Mouse (Mus musculus) megakaryocyte, embryonic 14.5 days (primary cell): ENCODE measurements around the gene Phactr3. TPM values are rescaled to one million over a fixed set of nuclear protein-coding genes. Genes with fewer than 3 reads are reported as not detected.
A peak's percentile ranks its signal among the peaks of the same experiment; 100 is the strongest.

Source experiments
- H3K27me3 ChIP-seq: replicated peaks from 2 replicates; pipeline ENCODE3; 2012; ENCODE audit warnings: inconsistent platforms
- H3K36me3 ChIP-seq: replicated peaks from 2 replicates; pipeline ENCODE3; 2012; ENCODE audit warnings: low read length, inconsistent platforms, mixed read lengths
- H3K4me1 ChIP-seq: 2 replicates; pipeline ENCODE4 v1.6.1; 2012; ENCODE audit warnings: inconsistent platforms
- H3K4me3 ChIP-seq: replicated peaks from 2 replicates; pipeline ENCODE3; 2012; ENCODE audit warnings: moderate library complexity, mild to moderate bottlenecking, inconsistent platforms
- H3K9me3 ChIP-seq: 2 replicates; pipeline ENCODE4 v1.6.1; 2012; ENCODE audit warnings: inconsistent platforms
- FLI1 ChIP-seq: IDR thresholded peaks from 2 replicates; pipeline ENCODE4 v1.6.1; 2012; ENCODE audit warnings: low read length, inconsistent platforms, mixed read lengths
- GATA1 ChIP-seq: IDR thresholded peaks from 3 replicates; pipeline ENCODE4 v1.6.1; 2012; ENCODE audit warnings: mixed read lengths, low read length, inconsistent platforms, borderline replicate concordance
- polyA plus RNA-seq: library from polyadenylated mRNA; stranded (reverse); fragments of >175 nt; gene quantifications from 2 replicates; pipeline ENCODE4 v1.2.3, GENCODE M21; 2012; ENCODE audit warnings: low replicate concordance; ENCODE audit not compliant: insufficient read depth

Phactr3 gene
- polyA plus RNA-seq, 1 experiment: 1.2 TPM

DNA sequence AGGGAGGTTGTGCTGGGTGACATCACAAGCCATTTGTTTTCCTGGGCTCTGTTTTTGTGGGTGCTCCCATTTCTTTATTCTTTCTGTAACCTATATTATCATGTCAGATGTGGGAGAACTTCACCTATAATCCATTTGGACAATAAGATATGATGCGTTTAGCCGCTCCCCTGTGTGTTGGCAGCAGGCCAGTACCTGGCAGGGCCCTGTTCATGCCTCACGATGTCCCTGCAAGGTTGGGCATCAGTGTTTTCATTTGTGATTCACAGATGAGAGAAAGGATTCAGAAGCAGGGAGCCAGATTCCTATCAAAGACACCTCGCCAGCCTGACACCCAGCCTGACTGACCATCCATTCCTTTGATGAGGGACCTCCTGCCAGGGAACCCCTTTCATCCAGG lies 99.7 kb downstream of the Phactr3 start:
- Histone ChIP-seq H3K4me1 (peaks cover 56% of the 10 kb centered on the region), H3K9me3 (no peaks in the 10 kb centered on the region), H3K36me3 (no peaks in the 10 kb centered on the region), H3K27me3 (no peaks in the 10 kb centered on the region), H3K4me3 (no peak overlapping the region)
- TF ChIP-seq GATA1: no peak
- TF ChIP-seq FLI1: no peak

DNA sequence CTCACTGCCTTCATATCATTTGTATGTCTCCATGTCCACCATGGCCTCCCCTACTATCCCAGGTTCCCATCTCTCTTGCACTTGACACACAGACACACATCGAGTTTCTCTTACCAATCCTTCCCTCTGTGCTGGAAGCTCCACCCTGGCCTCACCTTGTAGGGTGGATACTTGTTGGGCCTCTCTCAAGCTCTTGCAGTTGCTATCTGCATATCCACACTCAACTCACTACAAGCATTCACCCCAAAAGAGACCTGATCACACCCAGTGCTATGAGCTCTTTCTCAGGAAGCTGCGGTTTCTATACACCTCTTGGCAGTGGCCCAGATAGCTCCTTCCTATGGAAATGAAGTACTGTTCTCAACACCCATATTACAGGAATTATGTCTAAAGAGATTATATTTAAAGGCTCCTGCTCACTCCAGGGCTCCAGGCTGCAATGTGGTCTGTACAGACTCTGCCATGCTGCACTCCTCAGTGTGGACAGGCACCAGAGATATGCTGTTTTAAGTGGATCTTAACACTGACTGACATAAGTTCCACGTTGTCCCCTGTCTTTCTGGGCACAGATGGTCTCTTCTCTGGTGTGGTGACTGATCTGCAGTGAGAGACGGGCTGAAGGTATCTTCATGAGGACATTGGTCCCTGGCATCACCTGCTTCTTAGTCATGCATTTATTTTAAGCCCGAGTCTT lies 100.8 kb downstream of the Phactr3 start:
- no peak for TF ChIP-seq GATA1
- TF ChIP-seq FLI1: no peak
- Histone ChIP-seq H3K4me1 (peaks cover 48% of the 10 kb centered on the region), H3K4me3 (no peak overlapping the region), H3K27me3 (peaks cover under 1% of the 10 kb centered on the region), H3K36me3 (no peaks in the 10 kb centered on the region), H3K9me3 (no peaks in the 10 kb centered on the region)

DNA sequence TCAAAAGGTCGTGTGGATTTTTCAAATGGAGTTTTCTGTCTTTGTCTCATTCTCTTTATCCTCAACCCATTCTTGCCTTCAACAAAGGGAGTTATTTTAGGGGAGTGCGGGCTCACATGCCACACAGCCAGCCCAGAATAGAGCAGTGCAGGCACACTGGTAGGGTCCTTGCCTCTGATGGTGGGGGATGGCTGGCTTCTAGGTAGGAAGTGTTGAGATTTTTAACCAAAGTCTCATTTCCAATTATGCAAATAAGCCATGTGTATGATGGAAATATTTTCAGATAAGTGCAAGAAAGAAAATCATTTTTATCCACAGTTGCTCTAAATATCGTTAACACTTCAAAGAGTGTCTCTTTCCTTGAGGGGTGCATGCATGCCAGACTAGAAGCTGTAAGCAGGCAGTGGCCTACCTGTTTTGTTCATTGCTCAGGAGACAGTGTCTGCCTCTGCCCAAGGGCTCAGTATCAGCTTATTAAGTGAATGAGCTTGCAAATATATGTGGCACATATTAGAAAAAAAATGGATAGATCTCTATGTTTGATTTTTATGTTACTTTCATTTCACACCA lies 101.5 kb downstream of the Phactr3 start:
- Histone ChIP-seq H3K36me3 (no peaks in the 10 kb centered on the region), H3K4me1 (peaks cover 48% of the 10 kb centered on the region), H3K4me3 (no peak overlapping the region), H3K27me3 (peaks cover 6% of the 10 kb centered on the region), H3K9me3 (no peaks in the 10 kb centered on the region)
- TF ChIP-seq GATA1 (no peak), FLI1 (no peak)

DNA sequence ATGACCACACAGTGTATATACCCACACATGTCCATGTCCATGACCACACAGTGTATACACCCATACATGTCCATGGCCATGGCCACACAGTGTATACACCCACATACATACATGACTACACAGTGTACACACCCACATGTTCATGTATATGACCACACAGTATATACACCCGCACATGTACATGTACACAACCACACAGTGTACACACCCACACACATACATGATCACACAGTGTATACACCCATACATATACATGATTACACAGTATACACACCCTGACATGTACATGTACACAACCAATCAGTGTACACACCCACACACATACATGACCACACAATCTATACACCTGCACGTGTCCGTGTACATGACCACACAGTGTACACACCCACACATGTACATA lies 102.2 kb downstream of the Phactr3 start:
- Histone ChIP-seq H3K4me3 (peak overlapping the region; percentile 60), H3K9me3 (no peaks in the 10 kb centered on the region), H3K4me1 (peaks cover 48% of the 10 kb centered on the region), H3K27me3 (peaks cover 7% of the 10 kb centered on the region), H3K36me3 (no peaks in the 10 kb centered on the region)
- TF ChIP-seq GATA1 (no peak), FLI1 (no peak)

DNA sequence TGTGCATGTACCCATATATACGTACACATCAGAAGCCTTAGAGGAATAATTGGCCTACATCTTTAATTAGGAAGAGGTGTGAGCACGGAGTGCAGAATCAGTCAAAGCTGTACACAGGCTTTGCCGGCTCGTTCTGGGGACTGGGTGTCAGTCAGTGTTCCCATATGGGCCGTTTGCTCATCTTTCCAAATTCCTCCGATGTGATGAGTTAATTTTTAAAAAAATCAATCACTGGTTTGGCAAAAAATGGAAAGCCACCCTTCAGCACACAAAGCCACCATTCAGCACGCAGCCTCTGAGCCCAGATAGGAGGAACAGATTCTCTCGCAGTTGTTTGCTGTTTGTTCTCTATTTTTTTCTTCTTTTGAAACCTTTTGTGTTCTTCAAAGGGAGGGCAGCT lies 110.5 kb downstream of the Phactr3 start:
- no peak for TF ChIP-seq FLI1
- no peak for TF ChIP-seq GATA1
- H3K27me3 ChIP-seq: peaks cover 10% of the 10 kb centered on the region
- no peaks in the 10 kb centered on the region for H3K36me3 ChIP-seq
- H3K9me3 ChIP-seq: peaks cover 18% of the 10 kb centered on the region
- H3K4me3 ChIP-seq: no peak overlapping the region
- no peaks in the 10 kb centered on the region; the same call in none of the 2 replicates for H3K4me1 ChIP-seq

DNA sequence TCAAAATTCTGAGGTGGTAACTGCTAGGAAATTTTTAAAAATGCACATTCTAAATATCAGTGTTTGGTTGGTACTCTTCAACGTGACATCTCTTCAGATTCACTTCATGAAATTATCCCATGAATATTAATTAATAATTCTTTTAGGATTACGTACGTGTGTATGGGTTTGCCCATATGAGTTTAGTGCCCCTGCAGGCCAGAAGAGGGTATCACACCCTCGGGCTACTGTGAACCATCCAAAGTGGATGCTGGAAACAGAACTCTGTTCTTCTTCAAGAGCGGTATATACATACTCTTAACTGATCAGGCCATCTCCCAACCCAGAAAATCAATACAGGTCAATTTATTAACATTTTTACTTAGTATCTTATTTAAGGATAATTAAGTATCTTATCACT lies 114.7 kb downstream of the Phactr3 start:
- TF ChIP-seq GATA1 (no peak), FLI1 (no peak)
- peaks cover 17% of the 10 kb centered on the region for H3K4me1 ChIP-seq
- H3K4me3 ChIP-seq: no peak overlapping the region
- peaks cover 11% of the 10 kb centered on the region for H3K9me3 ChIP-seq
- no peaks in the 10 kb centered on the region for H3K36me3 ChIP-seq
- H3K27me3 ChIP-seq: peaks cover 2% of the 10 kb centered on the region

DNA sequence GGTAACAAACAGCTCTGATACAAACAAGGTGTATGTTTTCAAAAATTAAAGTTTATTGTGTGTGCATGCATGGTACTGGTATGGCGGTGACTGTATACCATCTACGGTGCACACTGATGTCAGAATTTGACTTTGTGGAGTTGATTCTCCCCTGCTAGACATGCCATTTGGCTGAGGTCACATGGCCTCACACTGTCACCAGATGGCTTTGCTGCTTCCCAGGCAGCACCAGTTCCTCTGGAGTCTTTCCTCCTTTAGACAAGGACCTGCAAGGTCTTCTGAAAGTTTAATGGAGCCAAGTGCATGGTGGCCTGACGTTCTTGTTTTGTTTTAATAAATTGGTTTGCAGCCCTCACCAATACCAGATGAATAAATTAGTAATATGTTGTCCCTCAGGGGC lies 118.3 kb downstream of the Phactr3 start:
- Histone ChIP-seq H3K9me3 (no peaks in the 10 kb centered on the region), H3K27me3 (peaks cover 24% of the 10 kb centered on the region), H3K4me3 (no peak overlapping the region), H3K36me3 (no peaks in the 10 kb centered on the region), H3K4me1 (peaks cover 36% of the 10 kb centered on the region)
- TF ChIP-seq FLI1 (no peak), GATA1 (no peak)

DNA sequence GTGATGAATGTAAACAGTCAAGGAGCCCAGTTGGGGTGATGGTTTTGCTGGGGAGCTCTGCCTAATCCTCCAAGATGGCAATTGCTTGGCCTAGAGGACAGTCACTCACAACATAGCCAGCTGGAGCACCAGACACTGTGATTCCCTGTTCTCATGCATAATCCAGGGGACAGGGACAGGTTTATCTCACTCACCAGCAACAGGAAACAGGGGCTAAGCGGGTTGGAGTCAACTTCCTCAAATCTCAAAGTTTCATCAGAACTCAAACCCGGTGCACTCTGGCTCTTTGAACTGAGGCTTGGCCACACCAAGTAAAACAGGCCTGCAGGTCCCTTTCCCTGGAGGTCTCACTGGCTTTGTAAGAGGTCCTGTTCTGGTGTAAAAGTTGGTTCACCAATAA lies 119.7 kb downstream of the Phactr3 start:
- H3K4me1 ChIP-seq: peaks cover 50% of the 10 kb centered on the region
- peaks cover 28% of the 10 kb centered on the region for H3K27me3 ChIP-seq
- H3K9me3 ChIP-seq: no peaks in the 10 kb centered on the region
- no peak for TF ChIP-seq FLI1
- TF ChIP-seq GATA1: no peak
- H3K36me3 ChIP-seq: no peaks in the 10 kb centered on the region
- H3K4me3 ChIP-seq: no peak overlapping the region

DNA sequence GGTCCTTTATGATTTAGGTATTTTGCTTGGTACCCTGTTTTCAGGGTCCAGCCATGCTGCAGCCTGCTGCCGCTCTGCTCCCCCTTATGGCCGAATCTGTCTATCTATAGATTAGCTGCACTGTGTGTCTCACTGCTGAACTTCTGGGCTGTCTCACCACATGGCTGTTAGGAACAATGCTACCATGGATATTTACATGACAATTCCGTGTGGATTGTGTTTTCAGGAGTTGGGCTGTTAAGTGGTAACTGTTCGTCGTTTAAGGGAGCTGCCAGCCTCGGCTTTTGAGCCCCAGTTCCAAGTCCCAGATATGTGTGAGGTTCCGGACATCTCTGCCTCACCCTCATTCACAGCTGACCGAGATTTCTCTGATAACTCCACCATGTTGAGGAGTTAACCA lies 122.1 kb downstream of the Phactr3 start:
- H3K9me3 ChIP-seq: no peaks in the 10 kb centered on the region
- no peak overlapping the region for H3K4me3 ChIP-seq
- peaks cover 58% of the 10 kb centered on the region for H3K4me1 ChIP-seq
- no peaks in the 10 kb centered on the region for H3K36me3 ChIP-seq
- peaks cover 36% of the 10 kb centered on the region for H3K27me3 ChIP-seq
- TF ChIP-seq FLI1: no peak

DNA sequence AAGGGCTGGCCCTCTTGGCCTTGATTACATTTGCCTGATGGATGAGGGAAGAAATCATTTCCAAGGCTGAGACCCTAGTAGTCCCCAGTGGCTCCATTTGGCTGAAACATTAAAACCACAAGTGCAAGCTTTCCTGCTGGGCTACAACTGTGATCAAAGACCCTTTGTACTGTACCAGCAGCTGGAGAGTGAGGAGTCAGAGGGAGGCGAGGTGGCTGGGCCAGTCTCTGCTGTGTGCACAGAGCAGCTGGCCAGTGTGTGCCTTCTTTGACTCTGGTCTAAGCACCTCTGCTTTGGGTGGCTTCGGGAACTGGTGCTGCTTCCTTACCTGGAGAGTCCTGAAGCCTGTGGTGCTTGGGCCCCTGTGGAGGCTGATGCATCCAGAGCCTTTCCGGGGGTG lies 122.6 kb downstream of the Phactr3 start:
- Histone ChIP-seq H3K4me3 (no peak overlapping the region), H3K9me3 (no peaks in the 10 kb centered on the region), H3K27me3 (peaks cover 34% of the 10 kb centered on the region), H3K4me1 (peaks cover 59% of the 10 kb centered on the region), H3K36me3 (no peaks in the 10 kb centered on the region)
- TF ChIP-seq FLI1 (no peak), GATA1 (no peak)

DNA sequence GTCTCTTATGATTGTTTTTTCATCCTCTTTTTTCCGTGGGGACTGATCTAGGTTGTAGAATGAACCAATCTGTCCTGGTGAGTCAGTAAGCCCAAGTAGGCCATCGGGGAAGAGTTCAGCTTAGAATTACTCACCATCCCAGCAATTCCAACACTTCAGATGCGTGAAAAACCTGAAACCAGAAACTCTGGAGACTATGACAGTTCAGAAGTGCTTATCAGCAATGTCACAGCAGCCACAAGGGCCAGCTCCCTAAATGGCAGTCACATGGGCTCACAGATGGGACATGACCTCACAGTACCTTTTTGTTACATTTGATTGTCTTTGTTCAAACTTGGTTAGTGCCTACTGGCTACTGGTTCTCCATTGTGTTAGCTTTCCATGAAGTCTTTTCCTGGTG lies 124.2 kb downstream of the Phactr3 start:
- Histone ChIP-seq H3K4me1 (peaks cover 63% of the 10 kb centered on the region), H3K9me3 (no peaks in the 10 kb centered on the region), H3K36me3 (no peaks in the 10 kb centered on the region), H3K27me3 (peaks cover 34% of the 10 kb centered on the region), H3K4me3 (no peak overlapping the region)
- no peak for TF ChIP-seq GATA1
- TF ChIP-seq FLI1: no peak
